In genomic region chr17:23545841-23546240, GRCm38 (mm10) we compare ENCODE assay signal across 9 mouse cellular contexts. TPM values are rescaled to one million over a fixed set of nuclear protein-coding genes. Genes with fewer than 3 reads are reported as not detected.
DNase-seq lines count a peak whose midpoint lies in the region; ATAC-seq and TF ChIP-seq lines count a peak whose summit lies in the region.
"Had no signal": no experiment of that assay in that cellular context is flagged by ENCODE, and none has a peak within 500 bp of the region (broad histone marks: within the 10 kb centered on the region; RNA-seq: fewer than 3 reads in every experiment).

No protein-coding gene starts in this region.

- H3K27ac ChIP-seq in lung, embryonic 15.5 days = no peak overlapping the region
- H3K27ac ChIP-seq in forebrain, embryonic 12.5 days = no peak overlapping the region
- no peak overlapping the region for H3K27ac ChIP-seq in stomach, embryonic 14.5 days (ENCODE audit: low read length)

- peak overlapping the region; percentile 52 for H3K4me2 ChIP-seq in lung, embryonic 15.5 days
- H3K4me2 ChIP-seq in forebrain, embryonic 12.5 days = peak overlapping the region; percentile 54
- peak overlapping the region; percentile 38 for H3K4me2 ChIP-seq in stomach, embryonic 14.5 days (replicated peaks; ENCODE audit: low read depth, low read length)

- no peak overlapping the region for H3K9ac ChIP-seq in lung, embryonic 15.5 days
- no peak overlapping the region for H3K9ac ChIP-seq in forebrain, embryonic 12.5 days
- no peak overlapping the region for H3K9ac ChIP-seq in stomach, embryonic 14.5 days (replicated peaks; ENCODE audit: low read depth, low read length)

- DNase-seq in lung, adult 2 months = no peak
- peak; percentile 41 for DNase-seq in liver
- no peak for DNase-seq in left cerebral cortex, postnatal 36 days (ENCODE audit: low spot score in 2 of 2)
- DNase-seq in layer of hippocampus, adult 8-10 months (ENCODE audit: low spot score in 2 of 2) = no peak

- no peak for ATAC-seq in lung, embryonic 15.5 days (ENCODE audit: borderline replicate concordance, extremely low read depth, low FRiP score, low TSS enrichment)
- ATAC-seq in forebrain, embryonic 12.5 days (ENCODE audit: low FRiP score) = no peak
- no peak for ATAC-seq in stomach, embryonic 14.5 days (ENCODE audit: insufficient number of reproducible peaks, insufficient read depth, low FRiP score, low read depth)
- no peak for ATAC-seq in activated CD4-positive, CD25-positive, alpha-beta regulatory T cell, adult 4 months

- intact Hi-C loops in left cerebral cortex, postnatal 36 days (cut with DNase I) = loop anchor here (5.0 kb wide), 2 partner anchors 354 to 1184 kb away; partner anchors contain the start of genes Zfp40, Zfp758 and Zfp944

- H3K27me3 ChIP-seq in lung, embryonic 15.5 days = no peaks in the 10 kb centered on the region
- peaks cover 15% of the 10 kb centered on the region; the same call in 1 of the 2 replicates for H3K27me3 ChIP-seq in forebrain, embryonic 12.5 days
- no peaks in the 10 kb centered on the region for H3K27me3 ChIP-seq in stomach, embryonic 14.5 days (ENCODE audit: control insufficient read depth, insufficient read depth, low read length)

- TF ChIP-seq POLR2A in lung, adult 2 months (IDR thresholded peaks at IDR 0.05; ENCODE audit: borderline replicate concordance, extremely low read depth, low read depth, low read length) = no peak

- H3K36me3 ChIP-seq in lung, embryonic 15.5 days = no peaks in the 10 kb centered on the region
- H3K36me3 ChIP-seq in forebrain, embryonic 12.5 days (replicated peaks) = no peaks in the 10 kb centered on the region
- no peaks in the 10 kb centered on the region for H3K36me3 ChIP-seq in stomach, embryonic 14.5 days (ENCODE audit: control insufficient read depth, insufficient read depth, low read length)

- H3K4me3 ChIP-seq in lung, embryonic 15.5 days = peak overlapping the region; percentile 85
- H3K4me3 ChIP-seq in lung, adult 2 months (replicated peaks; ENCODE audit: extremely low read depth, low read depth, low read length) = no peak overlapping the region
- peak overlapping the region; percentile 67 for H3K4me3 ChIP-seq in forebrain, embryonic 12.5 days (replicated peaks)
- peak overlapping the region; percentile 74; the same call in 1 of the 2 replicates for H3K4me3 ChIP-seq in stomach, embryonic 14.5 days (ENCODE audit: low read depth, low read length)

- 13% methylated on average over 6 of the region's 6 CpGs for WGBS in lung, embryonic 15.5 days
- 39% methylated on average over 6 of the region's 6 CpGs for WGBS in lung, adult 2 months
- WGBS in forebrain, embryonic 12.5 days = 9% methylated on average over 6 of the region's 6 CpGs
- WGBS in stomach, embryonic 14.5 days = 17% methylated on average over 6 of the region's 6 CpGs

- no peaks in the 10 kb centered on the region for H3K9me3 ChIP-seq in lung, embryonic 15.5 days
- no peaks in the 10 kb centered on the region for H3K9me3 ChIP-seq in forebrain, embryonic 12.5 days
- H3K9me3 ChIP-seq in stomach, embryonic 14.5 days (ENCODE audit: control insufficient read depth, low read depth, low read length) = no peaks in the 10 kb centered on the region

- peaks cover 26% of the 10 kb centered on the region for H3K4me1 ChIP-seq in lung, embryonic 15.5 days
- 0 out of 2 replicates have a peak, but pooled peaks cover 4% of the 10 kb centered on the region for H3K4me1 ChIP-seq in lung, adult 2 months (ENCODE audit: control insufficient read depth, insufficient read depth, low read length)
- H3K4me1 ChIP-seq in forebrain, embryonic 12.5 days = peaks cover 13% of the 10 kb centered on the region; the same call in 1 of the 2 replicates
- H3K4me1 ChIP-seq in stomach, embryonic 14.5 days (ENCODE audit: control insufficient read depth, insufficient read depth, low read length) = peaks cover 4% of the 10 kb centered on the region; the same call in 1 of the 2 replicates

- TF ChIP-seq CTCF in lung, adult 2 months (IDR thresholded peaks at IDR 0.05; ENCODE audit: insufficient read depth, low read length) = no peak

RNA-seq across cellular contexts. Expression of gene Zfp213, which starts 18.2 kb away (rescaled TPM):
- polyA plus RNA-seq in lung, embryonic 15.5 days (2015; fragmentation: Nextera tagmentation; extraction: Ambion mirVana) = 20.9 and 21.5 TPM in 2 replicates
- 13.4 and 14.0 TPM in 2 replicates for polyA plus RNA-seq in lung, adult 2 months (2012; rRNA removed)
- polyA plus RNA-seq in forebrain, embryonic 12.5 days (2016; fragmentation: Nextera tagmentation; extraction: Ambion mirVana) = 22.7 and 23.7 TPM in 2 replicates
- polyA plus RNA-seq in stomach, embryonic 14.5 days (2014; fragmentation: Nextera tagmentation; extraction: Ambion mirVana) = 18.1 and 18.9 TPM in 2 replicates
- total RNA-seq in left cerebral cortex, postnatal 36 days (2021) = 1 to 10 TPM; 6.0 to 6.8 TPM
- total RNA-seq in layer of hippocampus, adult 8-10 months (2022) = 1 to 10 TPM; 6.2 to 8.4 (median 7.1) TPM
- polyA plus RNA-seq in activated CD4-positive, CD25-positive, alpha-beta regulatory T cell, adult 4 months (2017; shearing (Covaris generic)) = 1 to 10 TPM; 4.3 to 4.9 TPM

RNA-seq across cellular contexts. Expression of gene Zfp13, which starts 53.4 kb away (rescaled TPM):
- polyA plus RNA-seq in lung, embryonic 15.5 days (2015; fragmentation: Nextera tagmentation; extraction: Ambion mirVana) = 15.0 and 15.3 TPM in 2 replicates
- 14.9 and 15.2 TPM in 2 replicates for polyA plus RNA-seq in lung, adult 2 months (2012; rRNA removed)
- polyA plus RNA-seq in forebrain, embryonic 12.5 days (2016; fragmentation: Nextera tagmentation; extraction: Ambion mirVana) = 22.1 and 22.6 TPM in 2 replicates
- 13.6 and 15.7 TPM in 2 replicates for polyA plus RNA-seq in stomach, embryonic 14.5 days (2014; fragmentation: Nextera tagmentation; extraction: Ambion mirVana)
- 10 to 100 TPM; 26.0 to 26.4 TPM for total RNA-seq in left cerebral cortex, postnatal 36 days (2021)
- 10 to 100 TPM; 28.9 to 32.6 (median 31.6) TPM for total RNA-seq in layer of hippocampus, adult 8-10 months (2022)
- polyA plus RNA-seq in activated CD4-positive, CD25-positive, alpha-beta regulatory T cell, adult 4 months (2017; shearing (Covaris generic)) = not detected

RNA-seq across cellular contexts. Expression of gene Zscan10, which starts 54.8 kb away (rescaled TPM):
- polyA plus RNA-seq in lung, embryonic 15.5 days (2015; fragmentation: Nextera tagmentation; extraction: Ambion mirVana) = 0.18 and 0.40 TPM in 2 replicates
- 0.06 TPM in 1 of 2 replicates, not detected in the other for polyA plus RNA-seq in lung, adult 2 months (2012; rRNA removed)
- polyA plus RNA-seq in forebrain, embryonic 12.5 days (2016; fragmentation: Nextera tagmentation; extraction: Ambion mirVana) = 0.17 TPM in 1 of 2 replicates, not detected in the other
- 0.10 TPM in 1 of 2 replicates, not detected in the other for polyA plus RNA-seq in stomach, embryonic 14.5 days (2014; fragmentation: Nextera tagmentation; extraction: Ambion mirVana)
- total RNA-seq in left cerebral cortex, postnatal 36 days (2021) = not detected
- total RNA-seq in layer of hippocampus, adult 8-10 months (2022) = not detected
- 1 to 10 TPM; 1.3 to 3.4 TPM for polyA plus RNA-seq in activated CD4-positive, CD25-positive, alpha-beta regulatory T cell, adult 4 months (2017; shearing (Covaris generic))
- total RNA-seq: gastrocnemius, postnatal 10 days had no signal

Comparison
In these comparisons a context has a peak if more than half of its experiments do, and no peak if none do; other contexts are left out.
1. RNA of gene Zfp13, which starts 53.4 kb away (polyA plus RNA-seq): 22.1 to 22.6 TPM in forebrain, embryonic 12.5 days, 13.6 to 15.7 TPM in stomach, embryonic 14.5 days, 15.0 to 15.3 TPM in lung, embryonic 15.5 days and 14.9 to 15.2 TPM in lung, adult 2 months; not detected in activated CD4-positive, CD25-positive, alpha-beta regulatory T cell, adult 4 months; every median in the first group is over 10 times any median in the second.
2. Peak in every context shown above with its lines, with median percentiles within 50 percentile points of each other: H3K4me2 ChIP-seq.